In the genomic region with DNA sequence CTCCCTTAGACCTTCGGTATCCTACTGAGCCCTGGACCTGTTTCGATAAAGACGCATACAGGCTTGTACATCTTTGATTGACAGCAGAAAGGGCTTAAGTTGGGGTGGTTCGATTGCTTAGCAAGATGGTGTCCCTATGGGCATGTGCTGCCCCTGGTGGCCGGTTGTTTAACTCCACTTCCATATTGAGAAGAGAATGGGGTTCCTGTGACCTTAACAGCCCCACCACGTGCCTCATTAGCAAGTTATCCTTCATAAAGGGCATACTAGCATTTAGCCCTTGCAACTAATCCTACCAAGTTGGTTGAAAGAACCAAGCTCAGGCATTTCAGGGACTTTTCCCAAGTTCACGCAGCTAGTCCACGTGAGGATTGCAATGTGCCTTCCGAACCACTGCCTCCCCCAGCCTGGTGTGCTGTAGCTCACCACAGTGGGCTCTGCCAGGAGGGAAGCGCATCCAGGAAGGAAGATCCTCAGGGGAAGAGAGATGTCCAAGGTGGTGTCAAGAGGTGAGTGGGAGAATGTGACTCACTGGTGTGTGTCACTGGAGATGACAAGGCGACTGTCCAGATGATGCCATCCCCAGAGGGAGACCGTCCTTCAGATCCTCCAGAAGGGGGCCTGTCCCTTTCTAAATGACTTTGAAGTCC, we compare ENCODE assay signal across 9 mouse cellular contexts.
DNase-seq lines count a peak whose midpoint lies in the region; ATAC-seq lines count a peak whose summit lies in the region.
"Had no signal": no experiment of that assay in that cellular context is flagged by ENCODE, and none has a peak within 500 bp of the region (broad histone marks: within the 10 kb centered on the region; RNA-seq: fewer than 3 reads in every experiment).

No protein-coding gene starts in this region.

- H3K27me3 ChIP-seq in hindbrain, embryonic 10.5 days (ENCODE audit: insufficient read depth, poor library complexity, severe bottlenecking), result no peaks in the 10 kb centered on the region
- no peaks in the 10 kb centered on the region for H3K27me3 ChIP-seq in liver, embryonic 11.5 days (replicated peaks; ENCODE audit: control insufficient read depth, insufficient read depth, low read length)
- no peaks in the 10 kb centered on the region for H3K27me3 ChIP-seq in neural tube, embryonic 13.5 days
- H3K27me3 ChIP-seq: neural tube, embryonic 12.5 days had no signal

- H3K9me3 ChIP-seq in hindbrain, embryonic 10.5 days, result no peaks in the 10 kb centered on the region
- H3K9me3 ChIP-seq in liver, embryonic 11.5 days (ENCODE audit: control insufficient read depth, low read length), result no peaks in the 10 kb centered on the region
- no peaks in the 10 kb centered on the region for H3K9me3 ChIP-seq in neural tube, embryonic 13.5 days
- H3K9me3 ChIP-seq: neural tube, embryonic 12.5 days had no signal

- WGBS in hindbrain, embryonic 10.5 days, result 73% methylated on average over 12 of the region's 12 CpGs
- WGBS in liver, embryonic 11.5 days, result 69% methylated on average over 12 of the region's 12 CpGs
- 76% methylated on average over 12 of the region's 12 CpGs for WGBS in neural tube, embryonic 13.5 days

- H3K9ac ChIP-seq in liver, embryonic 11.5 days (ENCODE audit: low read depth, low read length), result no peak overlapping the region
- H3K9ac ChIP-seq in neural tube, embryonic 13.5 days, result no peak overlapping the region
- H3K9ac ChIP-seq: neural tube, embryonic 12.5 days had no signal

- peak overlapping the region; percentile 50; the same call in 1 of the 2 replicates for H3K27ac ChIP-seq in hindbrain, embryonic 10.5 days
- no peak overlapping the region for H3K27ac ChIP-seq in liver, embryonic 11.5 days (ENCODE audit: low read depth, low read length)
- H3K27ac ChIP-seq in neural tube, embryonic 13.5 days (replicated peaks), result peak overlapping the region; percentile 74
- H3K27ac ChIP-seq: neural tube, embryonic 12.5 days had no signal

- intact Hi-C loops in left cerebral cortex, postnatal 4 days (cut with DNase I), result no loop called here

- H3K4me1 ChIP-seq in hindbrain, embryonic 10.5 days (replicated peaks), result peaks cover 30% of the 10 kb centered on the region
- 0 out of 2 replicates have a peak, but pooled peaks cover 2% of the 10 kb centered on the region for H3K4me1 ChIP-seq in liver, embryonic 11.5 days (replicated peaks; ENCODE audit: control insufficient read depth, insufficient read depth, low read length)
- H3K4me1 ChIP-seq in neural tube, embryonic 13.5 days (replicated peaks), result peaks cover 36% of the 10 kb centered on the region

- no peaks in the 10 kb centered on the region for H3K36me3 ChIP-seq in hindbrain, embryonic 10.5 days
- H3K36me3 ChIP-seq in liver, embryonic 11.5 days (ENCODE audit: control insufficient read depth, insufficient read depth, low read length), result no peaks in the 10 kb centered on the region
- H3K36me3 ChIP-seq in neural tube, embryonic 13.5 days, result no peaks in the 10 kb centered on the region
- H3K36me3 ChIP-seq: neural tube, embryonic 12.5 days had no signal

- H3K4me3 ChIP-seq in hindbrain, embryonic 10.5 days, result no peak overlapping the region
- no peak overlapping the region for H3K4me3 ChIP-seq in liver, embryonic 11.5 days (ENCODE audit: low read depth, low read length)
- no peak overlapping the region for H3K4me3 ChIP-seq in neural tube, embryonic 13.5 days
- H3K4me3 ChIP-seq: neural tube, embryonic 12.5 days had no signal

- DNase-seq in left cerebral cortex, postnatal 4 days, result peak; percentile 71
- no peak for DNase-seq in left cerebral cortex, adult 8-10 months (ENCODE audit: low spot score in 2 of 2)
- peak; percentile 79 for DNase-seq in brain, adult 2 months (ENCODE audit: low read depth, low spot score)
- DNase-seq in hindbrain, embryonic 10.5 days (ENCODE audit: low spot score), result peak; percentile 61
- no peak for DNase-seq in liver, embryonic 11.5 days (ENCODE audit: low spot score)
- no peak for DNase-seq in ovary, postnatal 36 days (ENCODE audit: low spot score)

- H3K4me2 ChIP-seq in liver, embryonic 11.5 days, result no peak overlapping the region
- no peak overlapping the region for H3K4me2 ChIP-seq in neural tube, embryonic 13.5 days
- H3K4me2 ChIP-seq: neural tube, embryonic 12.5 days had no signal

- 0 out of 2 replicates have a peak, but pooled peaks have one; percentile 41 for ATAC-seq in erythroblast, adult 5-6 weeks (replicated peaks; ENCODE audit: low FRiP score, poor library complexity, severe bottlenecking)
- ATAC-seq in liver, embryonic 11.5 days (replicated peaks; ENCODE audit: low FRiP score), result 0 out of 2 replicates have a peak, but pooled peaks have one; percentile 41
- peak; percentile 13; the same call in 1 of the 2 replicates for ATAC-seq in neural tube, embryonic 13.5 days (ENCODE audit: low read depth)

Comparison
In these comparisons a context has a peak if more than half of its experiments do, and no peak if none do; other contexts are left out.
1. DNase-seq: peak in left cerebral cortex, postnatal 4 days (single experiment), brain, adult 2 months (single experiment) and hindbrain, embryonic 10.5 days (single experiment); none in left cerebral cortex, adult 8-10 months (0 of 2), liver, embryonic 11.5 days (single experiment) and ovary, postnatal 36 days (single experiment).
2. Peak in every context shown above with its lines, with median percentiles within 50 percentile points of each other: ATAC-seq.